Mouse (Mus musculus): Measurements from ENCODE around the gene Map3k13. TPM values are rescaled to one million over a fixed set of nuclear protein-coding genes. Genes with fewer than 3 reads are reported as not detected.

The Map3k13 gene
- polyA plus RNA-seq, 1 experiment from 2014 or later = 1.2 TPM

DNA sequence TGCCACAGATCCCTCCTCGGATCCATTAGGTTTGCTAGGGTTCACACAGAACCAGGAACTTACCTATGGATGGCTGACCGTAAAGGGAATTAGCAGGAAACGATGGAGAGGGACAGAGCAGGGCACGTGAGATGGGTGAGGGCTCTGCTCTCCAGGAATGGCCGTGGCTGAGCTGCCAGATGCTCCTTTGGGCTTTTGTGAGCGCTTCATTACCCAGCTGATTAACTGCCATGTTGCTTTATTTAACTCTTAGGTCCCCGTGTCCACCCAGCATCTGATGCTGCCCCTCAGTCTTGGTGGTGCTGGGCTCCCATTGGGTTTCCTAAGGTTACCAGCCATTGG, 21.5 kb downstream of the Map3k13 start:
- Histone ChIP-seq H3K9ac (ENCODE audit: low read depth, low read length) (no peak overlapping the region; the same call in 1 of the 2 replicates), H3K4me2 (replicated peaks; ENCODE audit: low read depth, low read length) (peak overlapping the region; percentile 30; the same call in 1 of the 2 replicates), H3K27me3 (ENCODE audit: control insufficient read depth, insufficient read depth, low read length) (no peaks in the 10 kb centered on the region), H3K4me1 (ENCODE audit: control insufficient read depth, insufficient read depth, low read length) (peaks cover 7% of the 10 kb centered on the region; the same call in 1 of the 2 replicates), H3K36me3 (ENCODE audit: control insufficient read depth, insufficient read depth, low read length) (no peaks in the 10 kb centered on the region), H3K4me3 (ENCODE audit: low read length) (0 out of 2 replicates have a peak overlapping the region, but pooled peaks have one; percentile 8), H3K9me3 (ENCODE audit: control insufficient read depth, low read length) (no peaks in the 10 kb centered on the region), H3K27ac (ENCODE audit: low read depth, low read length) (no peak overlapping the region; the same call in 1 of the 2 replicates)
- peak; percentile 62 for ATAC-seq (ENCODE audit: low FRiP score, low TSS enrichment)
- WGBS = 23% methylated on average over 7 of the region's 7 CpGs

- H3K9me3 ChIP-seq (ENCODE audit: control insufficient read depth, low read length) = no peaks in the 10 kb centered on the region
- no peak overlapping the region; the same call in 1 of the 2 replicates for H3K27ac ChIP-seq (ENCODE audit: low read depth, low read length)
- peak; percentile 28; the same call in 1 of the 2 replicates for ATAC-seq (ENCODE audit: low FRiP score, low TSS enrichment)
- H3K36me3 ChIP-seq (ENCODE audit: control insufficient read depth, insufficient read depth, low read length) = no peaks in the 10 kb centered on the region
- H3K4me3 ChIP-seq (ENCODE audit: low read length) = no peak overlapping the region
- H3K27me3 ChIP-seq (ENCODE audit: control insufficient read depth, insufficient read depth, low read length) = no peaks in the 10 kb centered on the region
- H3K4me1 ChIP-seq (ENCODE audit: control insufficient read depth, insufficient read depth, low read length) = peaks cover 7% of the 10 kb centered on the region; the same call in 1 of the 2 replicates
- 38% methylated on average over 9 of the region's 9 CpGs for WGBS
- H3K9ac ChIP-seq (ENCODE audit: low read depth, low read length) = no peak overlapping the region
- no peak overlapping the region for H3K4me2 ChIP-seq (replicated peaks; ENCODE audit: low read depth, low read length)
These were observed 24.0 kb downstream of the Map3k13 start for GRCm38 (mm10) chr16:21818132-21818531.

- 31% methylated on average over 8 of the region's 8 CpGs for WGBS
- Histone ChIP-seq H3K9me3 (ENCODE audit: control insufficient read depth, low read length) (no peaks in the 10 kb centered on the region), H3K9ac (ENCODE audit: low read depth, low read length) (no peak overlapping the region), H3K27me3 (ENCODE audit: control insufficient read depth, insufficient read depth, low read length) (no peaks in the 10 kb centered on the region), H3K36me3 (ENCODE audit: control insufficient read depth, insufficient read depth, low read length) (no peaks in the 10 kb centered on the region), H3K27ac (ENCODE audit: low read depth, low read length) (no peak overlapping the region), H3K4me1 (ENCODE audit: control insufficient read depth, insufficient read depth, low read length) (peaks cover 7% of the 10 kb centered on the region; the same call in 1 of the 2 replicates), H3K4me2 (replicated peaks; ENCODE audit: low read depth, low read length) (no peak overlapping the region; the same call in 1 of the 2 replicates), H3K4me3 (ENCODE audit: low read length) (no peak overlapping the region)
- peak; percentile 63; the same call in 1 of the 2 replicates for ATAC-seq (ENCODE audit: low FRiP score, low TSS enrichment)
These were observed 24.5 kb downstream of the Map3k13 start for GRCm38 (mm10) chr16:21818629-21819028.

- WGBS = 58% methylated on average over 9 of the region's 9 CpGs
- no peak overlapping the region for H3K4me2 ChIP-seq (replicated peaks; ENCODE audit: low read depth, low read length)
- ATAC-seq (ENCODE audit: low FRiP score, low TSS enrichment) = no peak
- no peak overlapping the region for H3K4me3 ChIP-seq (ENCODE audit: low read length)
- no peaks in the 10 kb centered on the region for H3K9me3 ChIP-seq (ENCODE audit: control insufficient read depth, low read length)
- H3K27ac ChIP-seq (ENCODE audit: low read depth, low read length) = no peak overlapping the region
- no peaks in the 10 kb centered on the region for H3K36me3 ChIP-seq (ENCODE audit: control insufficient read depth, insufficient read depth, low read length)
- no peaks in the 10 kb centered on the region for H3K27me3 ChIP-seq (ENCODE audit: control insufficient read depth, insufficient read depth, low read length)
- no peak overlapping the region for H3K9ac ChIP-seq (ENCODE audit: low read depth, low read length)
- no peaks in the 10 kb centered on the region for H3K4me1 ChIP-seq (ENCODE audit: control insufficient read depth, insufficient read depth, low read length)
These were observed 31.5 kb downstream of the Map3k13 start for GRCm38 (mm10) chr16:21825612-21826031.

GRCm38 (mm10) chr16:21827153-21827552, 33.0 kb downstream of the Map3k13 start:
- H3K36me3 ChIP-seq (ENCODE audit: control insufficient read depth, insufficient read depth, low read length) = no peaks in the 10 kb centered on the region
- no peak overlapping the region for H3K4me3 ChIP-seq (ENCODE audit: low read length)
- 55% methylated on average over 4 of the region's 4 CpGs for WGBS
- ATAC-seq (ENCODE audit: low FRiP score, low TSS enrichment) = 0 out of 2 replicates have a peak, but pooled peaks have one; percentile 16
- no peak overlapping the region for H3K9ac ChIP-seq (ENCODE audit: low read depth, low read length)
- no peaks in the 10 kb centered on the region for H3K27me3 ChIP-seq (ENCODE audit: control insufficient read depth, insufficient read depth, low read length)
- no peak overlapping the region; the same call in 1 of the 2 replicates for H3K27ac ChIP-seq (ENCODE audit: low read depth, low read length)
- no peaks in the 10 kb centered on the region for H3K4me1 ChIP-seq (ENCODE audit: control insufficient read depth, insufficient read depth, low read length)
- no peaks in the 10 kb centered on the region for H3K9me3 ChIP-seq (ENCODE audit: control insufficient read depth, low read length)
- no peak overlapping the region for H3K4me2 ChIP-seq (replicated peaks; ENCODE audit: low read depth, low read length)

- H3K27ac ChIP-seq (ENCODE audit: low read depth, low read length) = no peak overlapping the region; the same call in 1 of the 2 replicates
- H3K9me3 ChIP-seq (ENCODE audit: control insufficient read depth, low read length) = no peaks in the 10 kb centered on the region
- no peak overlapping the region for H3K9ac ChIP-seq (ENCODE audit: low read depth, low read length)
- H3K4me1 ChIP-seq (ENCODE audit: control insufficient read depth, insufficient read depth, low read length) = no peaks in the 10 kb centered on the region
- WGBS = 63% methylated on average over 4 of the region's 4 CpGs
- ATAC-seq (ENCODE audit: low FRiP score, low TSS enrichment) = no peak
- H3K27me3 ChIP-seq (ENCODE audit: control insufficient read depth, insufficient read depth, low read length) = no peaks in the 10 kb centered on the region
- no peak overlapping the region for H3K4me3 ChIP-seq (ENCODE audit: low read length)
- no peak overlapping the region for H3K4me2 ChIP-seq (replicated peaks; ENCODE audit: low read depth, low read length)
- H3K36me3 ChIP-seq (ENCODE audit: control insufficient read depth, insufficient read depth, low read length) = no peaks in the 10 kb centered on the region
These were observed 33.4 kb downstream of the Map3k13 start for GRCm38 (mm10) chr16:21827581-21827980.

GRCm38 (mm10) chr16:21829711-21830110, 35.6 kb downstream of the Map3k13 start:
- no peak overlapping the region for H3K4me3 ChIP-seq (ENCODE audit: low read length)
- 38% methylated on average over 5 of the region's 5 CpGs for WGBS

GRCm38 (mm10) chr16:21830784-21831183, 36.6 kb downstream of the Map3k13 start:
- ATAC-seq (ENCODE audit: low FRiP score, low TSS enrichment) = no peak
- Histone ChIP-seq H3K9me3 (ENCODE audit: control insufficient read depth, low read length) (no peaks in the 10 kb centered on the region), H3K9ac (ENCODE audit: low read depth, low read length) (no peak overlapping the region), H3K27me3 (ENCODE audit: control insufficient read depth, insufficient read depth, low read length) (no peaks in the 10 kb centered on the region), H3K4me2 (replicated peaks; ENCODE audit: low read depth, low read length) (no peak overlapping the region), H3K36me3 (ENCODE audit: control insufficient read depth, insufficient read depth, low read length) (no peaks in the 10 kb centered on the region), H3K4me1 (ENCODE audit: control insufficient read depth, insufficient read depth, low read length) (no peaks in the 10 kb centered on the region), H3K27ac (ENCODE audit: low read depth, low read length) (no peak overlapping the region), H3K4me3 (ENCODE audit: low read length) (no peak overlapping the region)
- WGBS = 63% methylated on average over 6 of the region's 6 CpGs

More at GRCm38 (mm10) chr16:21829711-21830110, 35.6 kb downstream of the Map3k13 start:
- no peak overlapping the region for H3K4me2 ChIP-seq (replicated peaks; ENCODE audit: low read depth, low read length)
- ATAC-seq (ENCODE audit: low FRiP score, low TSS enrichment) = no peak
- H3K9ac ChIP-seq (ENCODE audit: low read depth, low read length) = no peak overlapping the region
- H3K27me3 ChIP-seq (ENCODE audit: control insufficient read depth, insufficient read depth, low read length) = no peaks in the 10 kb centered on the region
- H3K27ac ChIP-seq (ENCODE audit: low read depth, low read length) = no peak overlapping the region
- no peaks in the 10 kb centered on the region for H3K36me3 ChIP-seq (ENCODE audit: control insufficient read depth, insufficient read depth, low read length)
- H3K9me3 ChIP-seq (ENCODE audit: control insufficient read depth, low read length) = no peaks in the 10 kb centered on the region
- no peaks in the 10 kb centered on the region for H3K4me1 ChIP-seq (ENCODE audit: control insufficient read depth, insufficient read depth, low read length)

GRCm38 (mm10) chr16:21831764-21832163, 37.6 kb downstream of the Map3k13 start:
- H3K27ac ChIP-seq (ENCODE audit: low read depth, low read length) = no peak overlapping the region
- H3K4me3 ChIP-seq (ENCODE audit: low read length) = no peak overlapping the region
- WGBS = 70% methylated on average over 5 of the region's 5 CpGs
- no peak overlapping the region for H3K9ac ChIP-seq (ENCODE audit: low read depth, low read length)
- ATAC-seq (ENCODE audit: low FRiP score, low TSS enrichment) = no peak
- H3K4me2 ChIP-seq (replicated peaks; ENCODE audit: low read depth, low read length) = no peak overlapping the region
- H3K27me3 ChIP-seq (ENCODE audit: control insufficient read depth, insufficient read depth, low read length) = no peaks in the 10 kb centered on the region
- H3K9me3 ChIP-seq (ENCODE audit: control insufficient read depth, low read length) = no peaks in the 10 kb centered on the region
- no peaks in the 10 kb centered on the region for H3K36me3 ChIP-seq (ENCODE audit: control insufficient read depth, insufficient read depth, low read length)
- H3K4me1 ChIP-seq (ENCODE audit: control insufficient read depth, insufficient read depth, low read length) = no peaks in the 10 kb centered on the region
